Mouse (Mus musculus) bone marrow, adult 2 months (tissue): ENCODE results near the gene Tle4.

Experiments
- CTCF ChIP-seq: fragments of 200-500 bp; IDR thresholded peaks from 2 replicates; pipeline ENCODE4 v1.5.1; 2011; ENCODE audit warnings: low read length, control low read depth; ENCODE audit not compliant: control insufficient read depth, insufficient read depth
- POLR2A ChIP-seq: fragments of 200-500 bp; IDR thresholded peaks from 2 replicates; pipeline ENCODE4 v1.6.1; 2011; ENCODE audit warnings: low read depth, mild to moderate bottlenecking, control low read depth, low read length, borderline replicate concordance; ENCODE audit not compliant: control insufficient read depth

DNA sequence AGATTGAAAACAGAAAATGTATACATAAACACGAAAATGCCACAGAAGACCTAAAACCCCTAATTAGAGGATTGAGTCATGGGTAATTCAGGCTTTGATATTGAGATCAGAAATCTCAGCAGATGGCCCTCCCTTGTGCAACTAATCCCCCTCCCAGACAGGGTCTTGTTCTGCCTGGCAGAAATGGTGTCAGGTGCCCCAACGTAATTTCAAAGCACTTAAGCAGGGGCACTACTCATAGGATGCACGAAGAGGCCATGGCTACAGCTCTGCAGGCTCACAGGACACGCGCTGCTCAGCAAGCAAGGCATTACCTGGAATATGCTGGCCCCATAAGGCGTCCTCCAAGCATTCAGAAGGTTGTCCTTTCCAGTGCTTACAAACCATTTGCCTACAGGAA, 146.5 kb downstream of the Tle4 start:
- no peak for TF ChIP-seq POLR2A
- no peak for TF ChIP-seq CTCF
